Mouse (Mus musculus) midbrain, embryonic 14.5 days (tissue): ENCODE measurements around the gene Ncoa1. TPM values are rescaled to one million over a fixed set of nuclear protein-coding genes. Genes with fewer than 3 reads are reported as not detected.

Source experiments
- ATAC-seq: fragments of 200-750 bp; cut with Nextera tagmentation; 2 replicates; pipeline ENCODE4 v1.8.0; 2017; ENCODE audit warnings: moderate number of reproducible peaks, moderate library complexity; ENCODE audit not compliant: low FRiP score, low TSS enrichment
- DNase-seq: peaks from one replicate; pipeline ENCODE4 v3.0.0-alpha.2; 2015
- H3K27ac ChIP-seq: fragments of 300-500 bp; sonication (generic); replicated peaks from 2 replicates; pipeline ENCODE4 v1.5.1; 2014; ENCODE audit warnings: mild to moderate bottlenecking, low read depth, low read length, moderate library complexity
- H3K27me3 ChIP-seq: fragments of 300-500 bp; sonication (generic); 2 replicates; pipeline ENCODE4 v1.6.1; 2014; ENCODE audit warnings: low read length, control low read depth, mixed read lengths; ENCODE audit not compliant: control insufficient read depth, insufficient read depth
- H3K36me3 ChIP-seq: fragments of 300-500 bp; sonication (generic); 2 replicates; pipeline ENCODE4 v1.6.1; 2014; ENCODE audit warnings: low read length, control low read depth; ENCODE audit not compliant: control insufficient read depth, insufficient read depth
- H3K4me1 ChIP-seq: fragments of 300-500 bp; sonication (generic); 2 replicates; pipeline ENCODE4 v1.6.1; 2014; ENCODE audit warnings: mild to moderate bottlenecking, antibody characterized with exemption, low read length, control low read depth; ENCODE audit not compliant: control insufficient read depth, insufficient read depth
- H3K4me2 ChIP-seq: fragments of 300-500 bp; sonication (generic); 2 replicates; pipeline ENCODE4 v1.6.1; 2014; ENCODE audit warnings: mild to moderate bottlenecking, low read length, moderate library complexity
- H3K4me3 ChIP-seq: fragments of 300-500 bp; sonication (generic); replicated peaks from 2 replicates; pipeline ENCODE4 v1.5.1; 2014; ENCODE audit warnings: low read depth, low read length
- H3K9ac ChIP-seq: fragments of 300-500 bp; sonication (generic); replicated peaks from 2 replicates; pipeline ENCODE4 v1.6.1; 2014; ENCODE audit warnings: mild to moderate bottlenecking, low read length, moderate library complexity
- H3K9me3 ChIP-seq: fragments of 300-500 bp; sonication (generic); 2 replicates; pipeline ENCODE4 v1.6.1; 2016; ENCODE audit warnings: low read length, control low read depth, mixed read lengths; ENCODE audit not compliant: control insufficient read depth
- WGBS: fragments of 180-500 bp; shearing (Covaris S2); extraction: QIAGEN DNeasy Blood & Tissue Kit; methylation state at CpG from one replicate; pipeline ENCODE4 v1.1.7; 2014; 5-methylcytosine and 5-hydroxymethylcytosine counted together
- polyA plus RNA-seq: library from polyadenylated mRNA; unstranded; fragments of >200 nt; fragmentation: Nextera tagmentation; extraction: Ambion mirVana; gene quantifications from 2 replicates; pipeline ENCODE4 v1.2.1, GENCODE M21; 2014

The Ncoa1 gene
- polyA plus RNA-seq, 1 experiment from 2014 or later: 13.9 TPM

- Histone ChIP-seq H3K4me3 (no peak overlapping the region), H3K27me3 (no peaks in the 10 kb centered on the region), H3K9me3 (no peaks in the 10 kb centered on the region), H3K4me1 (no peaks in the 10 kb centered on the region), H3K36me3 (no peaks in the 10 kb centered on the region), H3K9ac (no peak overlapping the region), H3K27ac (no peak overlapping the region), H3K4me2 (no peak overlapping the region)
- 87% methylated on average over 5 of the region's 5 CpGs for WGBS
- no peak for ATAC-seq
- DNase-seq: no peak
These were observed 40.8 kb downstream of the Ncoa1 start for GRCm38 (mm10) chr12:4436198-4436597.

DNA sequence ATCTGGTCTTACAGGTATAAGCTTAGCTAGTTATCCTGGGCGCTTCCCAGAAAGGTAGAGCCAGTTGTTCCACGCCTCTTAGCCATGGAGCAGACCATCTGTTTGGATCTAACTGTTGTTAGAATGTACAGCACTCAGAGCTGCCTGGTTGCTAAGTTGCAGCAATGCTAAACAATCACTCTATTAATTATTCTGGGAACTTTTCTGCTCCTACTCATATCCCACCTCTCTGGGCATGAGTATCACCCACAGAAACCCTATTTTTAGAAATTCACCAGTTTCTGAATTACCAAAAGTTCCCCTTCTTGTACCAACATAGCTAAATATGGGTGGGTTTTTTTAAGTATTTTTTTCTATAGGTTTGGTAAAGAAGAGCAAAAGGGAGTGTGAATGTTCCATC is 43.4 kb downstream of the Ncoa1 start:
- H3K36me3 ChIP-seq: no peaks in the 10 kb centered on the region
- H3K4me1 ChIP-seq: no peaks in the 10 kb centered on the region
- no peaks in the 10 kb centered on the region for H3K9me3 ChIP-seq
- ATAC-seq (no peak), DNase-seq (no peak)
- H3K27me3 ChIP-seq: no peaks in the 10 kb centered on the region
- H3K27ac ChIP-seq: no peak overlapping the region
- no peak overlapping the region for H3K4me2 ChIP-seq
- WGBS: 92% methylated on average over 2 of the region's 2 CpGs
- no peak overlapping the region for H3K9ac ChIP-seq
- H3K4me3 ChIP-seq: no peak overlapping the region

DNA sequence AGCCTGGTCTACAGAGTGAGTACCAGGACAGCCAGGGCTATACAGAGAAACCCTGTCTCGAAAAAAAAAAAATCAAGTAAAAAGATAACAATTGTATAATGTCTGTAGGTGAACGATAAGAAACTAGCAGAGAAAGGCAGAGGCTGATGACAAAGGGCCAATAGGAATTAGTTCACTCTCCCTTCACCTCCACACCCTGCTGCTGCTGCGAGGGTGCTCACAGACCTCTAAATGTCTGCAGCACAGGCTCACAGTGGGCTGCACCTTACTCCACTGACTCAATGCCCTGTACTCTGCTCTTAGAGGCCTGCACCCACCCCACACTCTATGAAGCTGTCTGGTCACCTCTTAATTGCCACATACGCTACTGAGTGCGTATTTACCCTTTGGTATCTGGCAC is 45.0 kb downstream of the Ncoa1 start:
- WGBS: 96% methylated on average over 5 of the region's 5 CpGs
- Histone ChIP-seq H3K36me3 (no peaks in the 10 kb centered on the region), H3K9me3 (no peaks in the 10 kb centered on the region)

DNA sequence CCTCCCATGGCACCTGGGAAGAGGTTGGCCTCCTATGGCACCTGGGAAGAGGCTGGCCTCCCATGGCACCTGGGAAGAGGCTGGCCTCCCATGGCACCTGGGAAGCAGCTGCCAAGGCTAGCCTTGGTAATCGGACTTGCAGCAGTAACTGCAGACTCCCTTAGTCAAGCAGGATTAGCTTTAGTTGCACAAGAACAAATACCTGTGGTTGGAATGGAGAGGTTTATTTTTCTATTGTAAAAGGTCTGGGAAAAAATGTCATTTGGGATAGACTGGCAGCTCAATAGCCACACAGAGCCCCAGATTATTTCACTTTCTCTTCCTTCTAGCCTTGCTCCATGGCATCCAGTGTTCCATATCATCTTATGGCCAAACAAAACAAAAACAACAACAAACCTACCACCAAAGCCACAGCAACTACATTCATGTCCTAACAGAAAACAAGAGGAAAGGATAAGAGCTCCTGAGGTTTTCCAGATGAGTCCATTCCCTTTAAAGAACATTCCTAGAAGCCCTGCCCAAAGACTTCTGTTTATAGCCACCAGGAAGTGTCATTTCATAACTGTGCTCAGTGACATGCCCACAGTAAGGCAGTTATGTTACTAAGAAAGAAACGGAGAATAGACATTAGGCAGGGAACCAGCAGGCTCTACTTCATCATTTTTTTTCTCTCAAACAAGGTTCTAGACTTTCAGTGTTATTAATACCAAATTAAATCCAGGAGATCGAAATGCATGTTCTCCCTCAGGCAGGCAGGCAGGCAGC is 46.7 kb downstream of the Ncoa1 start:
- Histone ChIP-seq H3K27ac (no peak overlapping the region), H3K4me2 (no peak overlapping the region), H3K9ac (no peak overlapping the region), H3K4me1 (no peaks in the 10 kb centered on the region), H3K27me3 (no peaks in the 10 kb centered on the region), H3K9me3 (no peaks in the 10 kb centered on the region), H3K36me3 (no peaks in the 10 kb centered on the region), H3K4me3 (no peak overlapping the region)
- no peak for ATAC-seq
- no peak for DNase-seq
- 86% methylated on average over 3 of the region's 3 CpGs for WGBS

More for the DNA sequence above, 45.0 kb downstream of the Ncoa1 start:
- Histone ChIP-seq H3K9ac (no peak overlapping the region), H3K27ac (no peak overlapping the region), H3K4me3 (no peak overlapping the region), H3K4me1 (no peaks in the 10 kb centered on the region), H3K27me3 (no peaks in the 10 kb centered on the region), H3K4me2 (no peak overlapping the region)
- DNase-seq: no peak
- no peak for ATAC-seq

GRCm38 (mm10) chr12:4418824-4419223 is 58.2 kb downstream of the Ncoa1 start:
- H3K36me3 ChIP-seq: 0 out of 2 replicates have a peak, but pooled peaks cover 5% of the 10 kb centered on the region
- no peaks in the 10 kb centered on the region for H3K9me3 ChIP-seq
- DNase-seq (no peak), ATAC-seq (no peak)
- H3K27me3 ChIP-seq: no peaks in the 10 kb centered on the region
- 88% methylated on average over 4 of the region's 4 CpGs for WGBS
- no peak overlapping the region for H3K4me3 ChIP-seq
- H3K4me2 ChIP-seq: no peak overlapping the region
- H3K4me1 ChIP-seq: no peaks in the 10 kb centered on the region
- no peak overlapping the region for H3K27ac ChIP-seq
- no peak overlapping the region for H3K9ac ChIP-seq

- H3K9me3 ChIP-seq: no peaks in the 10 kb centered on the region
- no peaks in the 10 kb centered on the region for H3K4me1 ChIP-seq
- H3K27ac ChIP-seq: no peak overlapping the region
- H3K4me2 ChIP-seq: no peak overlapping the region
- H3K27me3 ChIP-seq: no peaks in the 10 kb centered on the region
- WGBS: 88% methylated on average over 3 of the region's 3 CpGs
- ATAC-seq (no peak), DNase-seq (no peak)
- H3K4me3 ChIP-seq: no peak overlapping the region
- H3K36me3 ChIP-seq: 0 out of 2 replicates have a peak, but pooled peaks cover 5% of the 10 kb centered on the region
- H3K9ac ChIP-seq: no peak overlapping the region
These were observed 59.2 kb downstream of the Ncoa1 start for GRCm38 (mm10) chr12:4417626-4418263.

DNA sequence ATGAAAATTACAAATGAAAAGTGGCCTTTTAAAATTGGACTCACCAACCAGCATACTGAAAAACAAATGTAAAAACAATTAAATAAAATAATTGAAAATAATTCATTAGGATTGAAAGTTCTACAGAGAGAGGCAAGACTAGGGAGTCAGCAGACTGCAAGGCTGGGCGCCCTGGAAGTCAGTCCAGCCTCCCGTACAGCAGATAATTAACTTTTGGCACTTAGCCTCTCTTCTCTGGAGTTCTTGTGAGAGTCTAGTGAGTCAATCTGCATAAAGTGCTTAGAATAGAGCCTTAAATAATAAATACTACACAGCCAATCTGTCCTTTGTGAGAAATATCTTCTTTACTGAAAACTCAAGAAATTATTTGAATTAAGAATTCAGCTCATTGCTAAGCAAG is 69.9 kb downstream of the Ncoa1 start:
- WGBS: 80% methylated on average over 2 of the region's 2 CpGs

DNA sequence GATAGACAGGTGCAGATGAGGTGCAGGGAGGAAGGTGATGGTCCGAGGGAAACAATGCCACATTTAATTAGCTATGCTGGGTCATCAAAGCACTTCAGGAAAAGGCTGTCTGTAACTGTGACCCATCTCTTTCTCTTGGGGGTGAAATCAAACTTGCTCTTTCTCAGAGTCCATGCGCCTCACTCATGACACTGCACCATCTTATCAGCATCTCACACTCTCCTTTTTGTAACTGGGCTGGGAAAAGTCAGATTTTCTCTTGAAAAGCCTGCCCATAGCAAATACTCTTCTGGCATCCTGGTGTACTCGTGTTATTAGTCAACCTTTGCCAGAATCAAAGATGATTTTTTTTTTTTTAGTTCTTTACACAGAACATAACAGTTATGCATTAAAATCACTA is 70.8 kb downstream of the Ncoa1 start:
- no peak overlapping the region for H3K4me2 ChIP-seq
- no peaks in the 10 kb centered on the region for H3K27me3 ChIP-seq
- no peaks in the 10 kb centered on the region for H3K4me1 ChIP-seq
- ATAC-seq (no peak), DNase-seq (no peak)
- H3K36me3 ChIP-seq: no peaks in the 10 kb centered on the region
- 79% methylated on average over 3 of the region's 3 CpGs for WGBS
- no peak overlapping the region for H3K4me3 ChIP-seq
- H3K27ac ChIP-seq: no peak overlapping the region
- H3K9ac ChIP-seq: no peak overlapping the region
- H3K9me3 ChIP-seq: no peaks in the 10 kb centered on the region

More for the DNA sequence above, 69.9 kb downstream of the Ncoa1 start:
- ATAC-seq (no peak), DNase-seq (no peak)
- Histone ChIP-seq H3K9me3 (no peaks in the 10 kb centered on the region), H3K4me2 (no peak overlapping the region), H3K9ac (no peak overlapping the region), H3K4me3 (no peak overlapping the region), H3K36me3 (no peaks in the 10 kb centered on the region), H3K4me1 (no peaks in the 10 kb centered on the region), H3K27me3 (no peaks in the 10 kb centered on the region), H3K27ac (no peak overlapping the region)

- H3K27ac ChIP-seq: no peak overlapping the region
- no peaks in the 10 kb centered on the region for H3K9me3 ChIP-seq
- H3K4me3 ChIP-seq: no peak overlapping the region
- H3K9ac ChIP-seq: no peak overlapping the region
- no peak for ATAC-seq
- WGBS: 68% methylated on average over 4 of the region's 4 CpGs
- H3K36me3 ChIP-seq: no peaks in the 10 kb centered on the region
- H3K4me2 ChIP-seq: no peak overlapping the region
- DNase-seq: no peak
- no peaks in the 10 kb centered on the region for H3K4me1 ChIP-seq
- no peaks in the 10 kb centered on the region for H3K27me3 ChIP-seq
These were observed 73.8 kb downstream of the Ncoa1 start for GRCm38 (mm10) chr12:4403206-4403605.
